Mouse (Mus musculus) gastrocnemius, adult 18-20 months (tissue): ENCODE measurements around the gene Rgl3. TPM values are rescaled to one million over a fixed set of nuclear protein-coding genes. Genes with fewer than 3 reads are reported as not detected.

ENCODE experiments used
- DNase-seq: peaks from one replicate; pipeline ENCODE4 v3.0.0; 2021; ENCODE audit warnings: low spot score
- total RNA-seq, 2 experiments: library from RNA; stranded (reverse); gene quantifications; 2 replicates each; pipeline ENCODE4 v1.2.3; 2021

The Rgl3 gene
- total RNA-seq, 2 experiments from 2014 or later: 0.39 to 0.55 TPM

GRCm38 (mm10) chr9:21948790-21949189 is 40.5 kb downstream of the Rgl3 start:
- no peak for DNase-seq

- no peak for DNase-seq
These were observed 41.1 kb downstream of the Rgl3 start for GRCm38 (mm10) chr9:21948146-21948545.

- DNase-seq: no peak
These were observed 41.6 kb downstream of the Rgl3 start for GRCm38 (mm10) chr9:21947540-21948130.

GRCm38 (mm10) chr9:21944267-21944666 is 45.0 kb downstream of the Rgl3 start:
- no peak for DNase-seq

- no peak for DNase-seq
These were observed 45.6 kb downstream of the Rgl3 start for GRCm38 (mm10) chr9:21943638-21944037.

GRCm38 (mm10) chr9:21943046-21943445 is 46.2 kb downstream of the Rgl3 start:
- DNase-seq: no peak

GRCm38 (mm10) chr9:21938234-21938855 is 50.9 kb downstream of the Rgl3 start:
- DNase-seq: no peak

GRCm38 (mm10) chr9:21937711-21938175 is 51.5 kb downstream of the Rgl3 start:
- no peak for DNase-seq

GRCm38 (mm10) chr9:21936692-21937570 is 52.3 kb downstream of the Rgl3 start, which contains the start of gene Plppr2:
Gene Plppr2, plus strand, starts transcription at chr9:21937033.
- DNase-seq: peak; percentile 91

GRCm38 (mm10) chr9:21935466-21936131 is 53.6 kb downstream of the Rgl3 start:
- no peak for DNase-seq

GRCm38 (mm10) chr9:21934021-21934420 is 55.2 kb downstream of the Rgl3 start:
- DNase-seq: no peak

GRCm38 (mm10) chr9:21932445-21933137 is 56.7 kb downstream of the Rgl3 start:
- DNase-seq: no peak

GRCm38 (mm10) chr9:21932006-21932405 is 57.2 kb downstream of the Rgl3 start:
- DNase-seq: no peak

GRCm38 (mm10) chr9:21929208-21929607 is 60.0 kb downstream of the Rgl3 start:
- no peak for DNase-seq

- DNase-seq: peak; percentile 92
These were observed 62.0 kb downstream of the Rgl3 start, which contains the start of the genes Ccdc159 and Tmem205 for GRCm38 (mm10) chr9:21927208-21927753. Gene Ccdc159, plus strand, starts transcription at chr9:21927471. Gene Tmem205, minus strand, starts transcription at chr9:21927556.

- DNase-seq: no peak
These were observed 62.5 kb downstream of the Rgl3 start for GRCm38 (mm10) chr9:21926784-21927183.

- no peak for DNase-seq
These were observed 63.1 kb downstream of the Rgl3 start for GRCm38 (mm10) chr9:21926155-21926554.

GRCm38 (mm10) chr9:21925506-21925905 is 63.7 kb downstream of the Rgl3 start:
- no peak for DNase-seq

- no peak for DNase-seq
These were observed 64.2 kb downstream of the Rgl3 start for GRCm38 (mm10) chr9:21925034-21925433.

- peak; percentile 91 for DNase-seq
These were observed 65.2 kb downstream of the Rgl3 start for GRCm38 (mm10) chr9:21924099-21924493.
